In the genomic region with DNA sequence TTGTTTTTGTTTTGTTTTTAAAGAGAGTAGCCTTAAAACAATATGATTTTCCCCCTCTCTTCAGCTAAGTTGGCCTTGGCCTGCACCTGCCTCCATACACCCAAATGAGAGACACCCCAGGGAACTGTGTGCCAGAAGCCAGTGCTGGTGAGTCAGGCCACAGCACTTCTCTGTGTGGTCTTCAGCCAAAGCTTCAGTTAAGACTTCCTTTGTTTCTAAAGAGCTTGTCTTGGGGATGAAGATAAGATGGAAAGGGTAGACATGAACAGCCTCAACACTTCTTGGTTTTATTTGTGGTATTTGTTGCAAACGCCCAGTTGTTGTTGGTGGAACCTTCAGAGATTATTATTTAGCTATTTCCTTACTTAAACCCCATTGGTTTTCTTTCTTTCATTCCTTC, we compare ENCODE assay signal across 22 mouse cellular contexts. TPM values are rescaled to one million over a fixed set of nuclear protein-coding genes. Genes with fewer than 3 reads are reported as not detected.
DNase-seq lines count a peak whose midpoint lies in the region; ATAC-seq lines count a peak whose summit lies in the region.
"Had no signal": no experiment of that assay in that cellular context is flagged by ENCODE, and none has a peak within 500 bp of the region (broad histone marks: within the 10 kb centered on the region; RNA-seq: fewer than 3 reads in every experiment).

No protein-coding gene starts in this region.

- no peaks in the 10 kb centered on the region for H3K36me3 ChIP-seq in kidney, embryonic 15.5 days
- H3K36me3 ChIP-seq: embryonic facial prominence, embryonic 12.5 days; forebrain, embryonic 15.5 days; G1E; heart, embryonic 12.5 days; hindbrain, embryonic 12.5 days had no signal

- peak; percentile 46 for DNase-seq in heart, adult 11 months
- no peak for DNase-seq in heart, postnatal 25 days (ENCODE audit: low spot score)
- peak; percentile 20 for DNase-seq in Muller cell, postnatal 12 days (ENCODE audit: inconsistent ontology term)
- no peak for DNase-seq in urinary bladder, adult 2 months (ENCODE audit: low spot score)
- no peak for DNase-seq in natural killer cell, adult 2 months (ENCODE audit: low spot score in 2 of 2)
- DNase-seq: adrenal gland, adult 8-10 months; adrenal gland, postnatal 36 days; cerebellum, adult 8-10 months; cerebellum, postnatal 14 days; gastrocnemius, postnatal 10 days; heart, postnatal 4 days had no signal

- peak; percentile 46; the same call in 1 of the 2 replicates for ATAC-seq in megakaryocyte progenitor cell, adult 5-6 weeks (replicated peaks; ENCODE audit: poor library complexity)
- ATAC-seq in kidney, embryonic 15.5 days (replicated peaks; ENCODE audit: low FRiP score), result no peak
- ATAC-seq: CD4-positive, CD25-positive, alpha-beta regulatory T cell, adult 4 months; forebrain, embryonic 15.5 days; hindbrain, embryonic 16.5 days; inflammation-experienced regulatory T-cells, adult 6 months; intestine, postnatal 0 days had no signal

- no peaks in the 10 kb centered on the region for H3K4me1 ChIP-seq in kidney, embryonic 15.5 days
- H3K4me1 ChIP-seq: embryonic facial prominence, embryonic 12.5 days; forebrain, embryonic 15.5 days; hindbrain, embryonic 12.5 days had no signal

- no peaks in the 10 kb centered on the region for H3K27me3 ChIP-seq in kidney, embryonic 15.5 days
- H3K27me3 ChIP-seq: embryonic facial prominence, embryonic 12.5 days; forebrain, embryonic 15.5 days; heart, embryonic 12.5 days; hindbrain, embryonic 12.5 days had no signal

- no peak overlapping the region for H3K9ac ChIP-seq in kidney, embryonic 15.5 days
- H3K9ac ChIP-seq: embryonic facial prominence, embryonic 12.5 days; forebrain, embryonic 15.5 days; heart, embryonic 12.5 days; hindbrain, embryonic 12.5 days had no signal

- no peak overlapping the region for H3K4me3 ChIP-seq in kidney, embryonic 15.5 days (replicated peaks)
- H3K4me3 ChIP-seq: embryonic facial prominence, embryonic 12.5 days; forebrain, embryonic 15.5 days; heart, embryonic 12.5 days; hindbrain, embryonic 12.5 days had no signal

- no peak overlapping the region for H3K27ac ChIP-seq in kidney, embryonic 15.5 days
- H3K27ac ChIP-seq: embryonic facial prominence, embryonic 12.5 days; forebrain, embryonic 15.5 days; hindbrain, embryonic 12.5 days had no signal

- intact Hi-C loops in heart, postnatal 25 days (cut with DNase I), result no loop called here

- H3K9me3 ChIP-seq in kidney, embryonic 15.5 days (replicated peaks), result no peaks in the 10 kb centered on the region
- H3K9me3 ChIP-seq: embryonic facial prominence, embryonic 12.5 days; forebrain, embryonic 15.5 days; G1E; heart, embryonic 12.5 days; hindbrain, embryonic 12.5 days had no signal

- WGBS in kidney, embryonic 15.5 days, result 73% methylated on average over 1 of the region's 1 CpGs

- H3K4me2 ChIP-seq in kidney, embryonic 15.5 days, result no peak overlapping the region
- H3K4me2 ChIP-seq: embryonic facial prominence, embryonic 12.5 days; forebrain, embryonic 15.5 days; heart, embryonic 12.5 days; hindbrain, embryonic 12.5 days had no signal

RNA-seq across cellular contexts. Expression of a gene that starts 31.5 kb away (rescaled TPM):
- total RNA-seq in heart, postnatal 25 days (2021), result 10 to 100 TPM; 39.5 to 49.1 TPM
- 30.1 and 31.4 TPM in 2 replicates for total RNA-seq in megakaryocyte progenitor cell, adult 5-6 weeks (2015)
- 15.7 and 17.2 TPM in 2 replicates for total RNA-seq in megakaryocyte progenitor cell, adult 5-6 weeks (2017)
- polyA plus RNA-seq in urinary bladder, adult 2 months (2012; rRNA removed), result 9.5 and 11.0 TPM in 2 replicates
- polyA plus RNA-seq in kidney, embryonic 15.5 days (2015; fragmentation: Nextera tagmentation; extraction: Ambion mirVana), result 7.4 TPM in 2 replicates

Comparison
In these comparisons a context has a peak if more than half of its experiments do, and no peak if none do; other contexts are left out.
1. DNase-seq: peak in heart, adult 11 months (single experiment) and Muller cell, postnatal 12 days (single experiment); none in heart, postnatal 25 days (single experiment), urinary bladder, adult 2 months (single experiment) and natural killer cell, adult 2 months (0 of 2).